Mouse (Mus musculus): ENCODE results near the gene Tubb2b. TPM values are rescaled to one million over a fixed set of nuclear protein-coding genes. Genes with fewer than 3 reads are reported as not detected.

Gene Tubb2b
- total and polyA plus RNA-seq, 2 experiments from 2014 or later = 937 to 4,995 TPM

GRCm38 (mm10) chr13:34079801-34080200 is 50.5 kb downstream of the Tubb2b start:
- H3K4me1 ChIP-seq (ENCODE audit: insufficient read depth, low read length) = 0 out of 2 replicates have a peak, but pooled peaks cover 5% of the 10 kb centered on the region
- TF ChIP-seq CTCF (IDR thresholded peaks at IDR 0.05) = no peak
- H3K4me2 ChIP-seq (ENCODE audit: low read depth, low read length, poor library complexity, severe bottlenecking) = no peak overlapping the region
- no peak overlapping the region for H3K27ac ChIP-seq (ENCODE audit: low read depth, low read length)
- H3K36me3 ChIP-seq (ENCODE audit: insufficient read depth, low read length) = peaks cover 8% of the 10 kb centered on the region; the same call in 1 of the 2 replicates
- ATAC-seq (ENCODE audit: low FRiP score) = no peak
- 90% methylated on average over 3 of the region's 3 CpGs for WGBS
- DNase-seq (ENCODE audit: low spot score) = no peak
- no peaks in the 10 kb centered on the region for H3K27me3 ChIP-seq (ENCODE audit: insufficient read depth, low read length)
- H3K9ac ChIP-seq (replicated peaks; ENCODE audit: low read length, poor library complexity, severe bottlenecking) = no peak overlapping the region
- no peak overlapping the region for H3K4me3 ChIP-seq (ENCODE audit: low read depth, low read length)
- no peaks in the 10 kb centered on the region for H3K9me3 ChIP-seq (ENCODE audit: low read length)

- peak overlapping the region; percentile 97 for H3K27ac ChIP-seq (ENCODE audit: low read depth, low read length)
- 0 out of 2 replicates have a peak, but pooled peaks cover 5% of the 10 kb centered on the region for H3K4me1 ChIP-seq (ENCODE audit: insufficient read depth, low read length)
- ATAC-seq (ENCODE audit: low FRiP score) (peak; percentile 21), DNase-seq (ENCODE audit: low spot score) (no peak)
- peak overlapping the region; percentile 90 for H3K4me2 ChIP-seq (ENCODE audit: low read depth, low read length, poor library complexity, severe bottlenecking)
- peak overlapping the region; percentile 83 for H3K4me3 ChIP-seq (ENCODE audit: low read depth, low read length)
- no peaks in the 10 kb centered on the region for H3K9me3 ChIP-seq (ENCODE audit: low read length)
- TF ChIP-seq CTCF (IDR thresholded peaks at IDR 0.05) = no peak
- peaks cover 12% of the 10 kb centered on the region for H3K36me3 ChIP-seq (ENCODE audit: insufficient read depth, low read length)
- H3K9ac ChIP-seq (replicated peaks; ENCODE audit: low read length, poor library complexity, severe bottlenecking) = peak overlapping the region; percentile 98
- WGBS = 41% methylated on average over 16 of the region's 16 CpGs
- H3K27me3 ChIP-seq (ENCODE audit: insufficient read depth, low read length) = no peaks in the 10 kb centered on the region
These were observed 51.6 kb downstream of the Tubb2b start for GRCm38 (mm10) chr13:34078500-34079280.

- Histone ChIP-seq H3K36me3 (ENCODE audit: insufficient read depth, low read length) (peaks cover 17% of the 10 kb centered on the region), H3K9ac (replicated peaks; ENCODE audit: low read length, poor library complexity, severe bottlenecking) (peak within 1 kb of the TSS; percentile 98), H3K4me2 (ENCODE audit: low read depth, low read length, poor library complexity, severe bottlenecking) (peak within 1 kb of the TSS; percentile 90), H3K4me3 (ENCODE audit: low read depth, low read length) (peak within 1 kb of the TSS; percentile 83), H3K27me3 (ENCODE audit: insufficient read depth, low read length) (no peaks in the 10 kb centered on the region), H3K9me3 (ENCODE audit: low read length) (no peaks in the 10 kb centered on the region), H3K4me1 (ENCODE audit: insufficient read depth, low read length) (0 out of 2 replicates have a peak, but pooled peaks cover 5% of the 10 kb centered on the region), H3K27ac (ENCODE audit: low read depth, low read length) (peak within 1 kb of the TSS; percentile 97)
- peak; percentile 93 for DNase-seq (ENCODE audit: low spot score)
- peak; percentile 76 for TF ChIP-seq CTCF (IDR thresholded peaks at IDR 0.05)
- 0% methylated on average over 45 of the region's 45 CpGs for WGBS
- peak; percentile 91 for ATAC-seq (ENCODE audit: low FRiP score)
These were observed 52.6 kb downstream of the Tubb2b start, which contains the start of gene Tubb2a for GRCm38 (mm10) chr13:34077492-34078271. Tubb2a (minus strand) TSS chr13:34078007.

Other genes with a start within 250 kb of the Tubb2b start
- gene Serpinb6c, start 224.8 kb downstream of the Tubb2b start, total RNA-seq (2014; rRNA removed) = 0.38 and 5.4 TPM in 2 replicates
- 0.25 and 0.41 TPM in 2 replicates for gene Serpinb6c, start 224.8 kb downstream of the Tubb2b start, polyA plus RNA-seq (2015; fragmentation: Nextera tagmentation; extraction: Ambion mirVana)
- 5.9 and 9.8 TPM in 2 replicates for gene Nqo2, start 165.8 kb downstream of the Tubb2b start, total RNA-seq (2014; rRNA removed)
- gene Nqo2, start 165.8 kb downstream of the Tubb2b start, polyA plus RNA-seq (2015; fragmentation: Nextera tagmentation; extraction: Ambion mirVana) = 5.7 and 7.3 TPM in 2 replicates
- gene Ripk1, start 128.1 kb downstream of the Tubb2b start, total RNA-seq (2014; rRNA removed) = 7.4 and 10.4 TPM in 2 replicates
- 3.2 and 3.7 TPM in 2 replicates for gene Ripk1, start 128.1 kb downstream of the Tubb2b start, polyA plus RNA-seq (2015; fragmentation: Nextera tagmentation; extraction: Ambion mirVana)
- 49.7 and 58.5 TPM in 2 replicates for gene Serpinb6a, start 127.7 kb downstream of the Tubb2b start, total RNA-seq (2014; rRNA removed)
- gene Serpinb6a, start 127.7 kb downstream of the Tubb2b start, polyA plus RNA-seq (2015; fragmentation: Nextera tagmentation; extraction: Ambion mirVana) = 38.7 and 38.8 TPM in 2 replicates
- 37.0 and 42.7 TPM in 2 replicates for gene Bphl, start 92.9 kb downstream of the Tubb2b start, total RNA-seq (2014; rRNA removed)
- 46.4 and 47.7 TPM in 2 replicates for gene Bphl, start 92.9 kb downstream of the Tubb2b start, polyA plus RNA-seq (2015; fragmentation: Nextera tagmentation; extraction: Ambion mirVana)
- gene Tubb2a, start 52.5 kb downstream of the Tubb2b start, total RNA-seq (2014; rRNA removed) = 5,907 and 6,629 TPM in 2 replicates
- gene Tubb2a, start 52.5 kb downstream of the Tubb2b start, polyA plus RNA-seq (2015; fragmentation: Nextera tagmentation; extraction: Ambion mirVana) = 4,276 and 4,687 TPM in 2 replicates
- gene Psmg4, start 32.5 kb upstream of the Tubb2b start, total RNA-seq (2014; rRNA removed) = 36.5 and 99.5 TPM in 2 replicates
- gene Psmg4, start 32.5 kb upstream of the Tubb2b start, polyA plus RNA-seq (2015; fragmentation: Nextera tagmentation; extraction: Ambion mirVana) = 82.0 and 87.7 TPM in 2 replicates
- gene Slc22a23, start 214.7 kb upstream of the Tubb2b start, total RNA-seq (2014; rRNA removed) = 145 TPM in 2 replicates
- gene Slc22a23, start 214.7 kb upstream of the Tubb2b start, polyA plus RNA-seq (2015; fragmentation: Nextera tagmentation; extraction: Ambion mirVana) = 13.2 and 14.9 TPM in 2 replicates